Mouse (Mus musculus): ENCODE data around the gene Ufsp2.

Ufsp2 gene

GRCm38 (mm10) chr8:45975126-45975836, at the start of gene Ufsp2, which contains the start of gene 1700029J07Rik:
Ufsp2 (plus strand) TSS chr8:45975528.
1700029J07Rik (minus strand) TSS chr8:45975252.
- DNase-seq (ENCODE audit: low read depth in 2 of 2, low spot score in 2 of 2), result peak; percentile 94 to 97

GRCm38 (mm10) chr8:45934582-45935014, 40.7 kb upstream of the Ufsp2 start, which contains the start of gene Ccdc110:
Ccdc110 (plus strand) TSS chr8:45934619.
- peak; percentile 85 to 93 for DNase-seq (ENCODE audit: low read depth in 2 of 2, low spot score in 2 of 2)

- DNase-seq (ENCODE audit: low read depth in 2 of 2, low spot score in 2 of 2), result no peak
Observed at GRCm38 (mm10) chr8:45936986-45937385, 38.3 kb upstream of the Ufsp2 start.

- no peak for DNase-seq (ENCODE audit: low read depth in 2 of 2, low spot score in 2 of 2)
Observed at GRCm38 (mm10) chr8:45946283-45946682, 29.0 kb upstream of the Ufsp2 start.

- DNase-seq (ENCODE audit: low read depth in 2 of 2, low spot score in 2 of 2), result no peak
Observed at GRCm38 (mm10) chr8:45950622-45951021, 24.7 kb upstream of the Ufsp2 start.

GRCm38 (mm10) chr8:45970894-45971293, 4.4 kb upstream of the Ufsp2 start:
- DNase-seq (ENCODE audit: low read depth in 2 of 2, low spot score in 2 of 2), result no peak

GRCm38 (mm10) chr8:45973988-45974505, 1.3 kb upstream of the Ufsp2 start:
- DNase-seq (ENCODE audit: low read depth in 2 of 2, low spot score in 2 of 2), result no peak

GRCm38 (mm10) chr8:45975837-45976468, 625 bp downstream of the Ufsp2 start:
- DNase-seq (ENCODE audit: low read depth in 2 of 2, low spot score in 2 of 2), result no peak

- DNase-seq (ENCODE audit: low read depth in 2 of 2, low spot score in 2 of 2), result no peak
Observed at GRCm38 (mm10) chr8:45986665-45987064, 11.3 kb downstream of the Ufsp2 start.

- no peak for DNase-seq (ENCODE audit: low read depth in 2 of 2, low spot score in 2 of 2)
Observed at GRCm38 (mm10) chr8:45988189-45988588, 12.9 kb downstream of the Ufsp2 start.

- no peak for DNase-seq (ENCODE audit: low read depth in 2 of 2, low spot score in 2 of 2)
Observed at GRCm38 (mm10) chr8:45990631-45991310, 15.4 kb downstream of the Ufsp2 start.

- peak in 1 of 2 experiments; percentile 37 for DNase-seq (ENCODE audit: low read depth in 2 of 2, low spot score in 2 of 2)
Observed at GRCm38 (mm10) chr8:45994111-45994510, 18.8 kb downstream of the Ufsp2 start.

- no peak for DNase-seq (ENCODE audit: low read depth in 2 of 2, low spot score in 2 of 2)
Observed at GRCm38 (mm10) chr8:45995576-45995975, 20.2 kb downstream of the Ufsp2 start.

- DNase-seq (ENCODE audit: low read depth in 2 of 2, low spot score in 2 of 2), result no peak
Observed at GRCm38 (mm10) chr8:45998228-45998627, 22.9 kb downstream of the Ufsp2 start.

GRCm38 (mm10) chr8:45999138-45999783, 23.9 kb downstream of the Ufsp2 start, which contains the start of gene Lrp2bp:
Lrp2bp (plus strand) TSS chr8:45999303.
- DNase-seq (ENCODE audit: low read depth in 2 of 2, low spot score in 2 of 2), result no peak

GRCm38 (mm10) chr8:45999784-46000705, 24.7 kb downstream of the Ufsp2 start:
- peak; percentile 93 to 95 for DNase-seq (ENCODE audit: low read depth in 2 of 2, low spot score in 2 of 2)

GRCm38 (mm10) chr8:46005596-46005995, 30.3 kb downstream of the Ufsp2 start, which contains the start of gene Ankrd37:
Ankrd37 (minus strand) TSS chr8:46005707.
- DNase-seq (ENCODE audit: low read depth in 2 of 2, low spot score in 2 of 2), result no peak

GRCm38 (mm10) chr8:46007050-46007672, 31.8 kb downstream of the Ufsp2 start:
- no peak for DNase-seq (ENCODE audit: low read depth in 2 of 2, low spot score in 2 of 2)

GRCm38 (mm10) chr8:46010306-46010705, 35.0 kb downstream of the Ufsp2 start:
- no peak for DNase-seq (ENCODE audit: low read depth in 2 of 2, low spot score in 2 of 2)

Data from CD8-positive naive resting alpha-beta T cell, adult 2 months (primary cell).